Mouse (Mus musculus) adrenal gland, postnatal 36 days (tissue): Measurements from ENCODE around the gene Gng2. TPM values are rescaled to one million over a fixed set of nuclear protein-coding genes. Genes with fewer than 3 reads are reported as not detected.

Source experiments
- DNase-seq, 2 experiments: peaks; one replicate each; pipeline ENCODE4 v3.0.0; 2021; ENCODE audit warnings: mixed read lengths in 1 of 2
- total RNA-seq, 2 experiments: library from RNA; stranded (reverse); gene quantifications; 2 replicates each; pipeline ENCODE4 v1.2.3; 2021

Gene Gng2
- total RNA-seq, 2 experiments from 2014 or later: 28.6 to 33.5 TPM

GRCm38 (mm10) chr14:19985107-19985911 is 7.9 kb upstream of the Gng2 start:
- DNase-seq: peak; percentile 27 to 33

DNA sequence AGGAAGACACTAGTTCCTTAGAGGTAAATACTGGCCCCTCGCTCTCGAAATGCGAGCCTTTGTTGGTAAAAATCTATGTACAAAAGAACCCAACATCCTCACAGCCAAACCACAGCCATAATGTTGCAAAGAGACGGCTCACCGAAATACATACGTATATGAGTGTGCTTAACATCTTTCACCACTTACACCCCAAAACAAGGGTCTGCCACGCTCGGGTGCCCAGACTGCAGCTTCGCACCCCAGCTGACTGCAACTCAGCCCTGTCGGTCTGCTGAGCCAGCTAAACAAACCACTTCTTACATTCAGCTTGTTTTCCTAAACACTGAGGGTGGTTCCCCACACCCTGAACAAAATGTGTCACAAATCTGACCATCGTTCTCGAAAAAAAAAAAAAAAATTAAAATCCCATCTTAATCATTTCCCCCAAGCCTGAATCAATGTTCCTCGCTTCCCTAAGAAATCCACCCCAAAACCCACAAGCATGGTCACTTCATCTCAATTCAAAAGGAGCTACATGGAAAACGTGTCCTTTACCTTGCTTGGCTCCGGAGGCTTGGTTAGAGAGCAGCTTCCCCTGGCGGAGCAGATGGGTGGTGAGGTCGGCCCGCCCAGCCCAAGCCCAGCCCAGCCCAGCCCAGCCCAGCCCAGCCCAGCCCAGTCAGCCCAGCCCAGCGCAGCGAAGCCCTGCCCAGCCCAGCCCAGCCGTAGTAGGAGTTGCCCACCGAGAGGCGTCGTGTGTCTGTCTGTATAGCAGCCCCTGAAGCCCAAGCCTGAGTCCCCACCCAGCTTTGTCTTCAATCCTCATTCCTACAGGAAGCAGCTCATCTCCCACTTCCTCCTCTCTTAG is 781 bp downstream of the Gng2 start:
- peak; percentile 74 to 84 for DNase-seq

DNA sequence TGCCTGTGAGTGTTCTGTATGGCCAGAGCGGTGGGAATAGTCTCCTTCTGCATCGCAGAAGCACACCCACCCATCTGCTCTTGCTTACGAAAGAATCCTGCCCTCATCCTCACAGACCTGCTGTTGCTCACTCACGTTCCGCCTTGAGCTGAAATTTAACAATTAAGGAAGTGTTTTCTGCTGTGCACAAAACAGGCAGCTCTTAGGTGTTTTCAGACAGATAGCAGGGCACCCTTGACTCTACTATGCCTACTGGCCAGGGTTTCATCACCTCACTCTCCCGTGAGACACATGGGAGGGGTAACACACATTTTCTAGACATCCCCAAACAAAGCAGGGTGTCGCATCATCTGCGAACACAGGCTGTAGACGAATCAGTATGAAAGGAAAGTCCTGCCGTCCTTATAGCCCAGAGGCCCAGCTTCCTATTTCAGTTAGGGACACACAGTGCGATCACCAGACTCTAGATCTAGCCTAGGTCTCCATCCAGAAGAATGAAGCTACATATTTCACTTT is 2.4 kb downstream of the Gng2 start:
- no peak for DNase-seq

DNA sequence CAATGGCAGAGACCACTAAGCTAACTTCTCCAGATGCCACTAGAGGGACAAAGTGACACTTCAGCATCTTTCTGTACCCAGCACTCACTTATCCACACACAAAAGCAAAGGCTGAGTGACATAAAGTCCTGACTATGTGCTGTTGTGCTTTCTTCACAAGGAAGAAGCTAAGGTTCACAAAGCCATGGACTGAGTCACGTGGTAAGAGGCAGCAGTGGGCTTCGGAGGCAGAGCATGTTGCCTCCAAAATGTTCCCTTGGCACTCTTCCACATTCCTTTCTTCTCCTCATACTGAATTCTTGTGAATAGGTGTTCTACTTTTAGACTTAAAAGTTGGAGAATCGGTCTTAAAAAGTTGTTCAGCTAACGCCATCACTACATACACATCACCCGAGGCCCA is 3.0 kb downstream of the Gng2 start:
- DNase-seq: no peak

DNA sequence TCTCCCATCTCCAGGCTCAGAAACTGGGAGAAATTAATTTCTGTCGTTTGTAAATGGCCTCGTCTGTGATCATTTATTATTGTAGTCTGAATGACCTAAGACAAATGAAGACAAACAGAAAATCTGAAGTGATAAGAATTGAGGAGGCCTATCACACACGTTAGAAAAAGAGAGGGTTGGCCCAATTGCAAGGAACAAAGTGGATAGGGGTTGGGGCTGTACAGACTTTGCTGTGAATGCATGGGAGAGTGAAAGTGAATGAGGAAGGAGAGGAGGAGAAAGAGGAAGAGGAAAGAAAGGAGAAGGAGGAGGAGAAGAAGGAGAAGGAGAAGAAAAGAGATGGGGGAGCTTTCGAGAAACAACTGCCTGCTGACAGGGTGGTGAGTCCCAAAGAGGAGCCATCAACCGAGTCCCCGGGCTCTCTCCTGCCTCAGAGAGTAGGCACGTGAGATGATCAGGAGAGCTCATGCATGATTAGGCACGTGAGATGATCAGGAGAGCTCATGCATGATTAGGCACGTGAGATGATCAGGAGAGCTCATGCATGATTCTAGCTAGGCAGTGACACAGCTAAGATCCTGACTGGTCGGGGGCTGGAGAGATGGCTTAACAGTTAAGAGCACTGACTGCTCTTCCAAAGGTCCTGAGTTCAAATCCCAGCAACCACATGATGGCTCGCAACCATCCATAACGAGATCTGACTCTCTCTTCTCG is 5.0 kb downstream of the Gng2 start:
- no peak for DNase-seq

GRCm38 (mm10) chr14:19970845-19971244 is 6.6 kb downstream of the Gng2 start:
- DNase-seq: no peak

DNA sequence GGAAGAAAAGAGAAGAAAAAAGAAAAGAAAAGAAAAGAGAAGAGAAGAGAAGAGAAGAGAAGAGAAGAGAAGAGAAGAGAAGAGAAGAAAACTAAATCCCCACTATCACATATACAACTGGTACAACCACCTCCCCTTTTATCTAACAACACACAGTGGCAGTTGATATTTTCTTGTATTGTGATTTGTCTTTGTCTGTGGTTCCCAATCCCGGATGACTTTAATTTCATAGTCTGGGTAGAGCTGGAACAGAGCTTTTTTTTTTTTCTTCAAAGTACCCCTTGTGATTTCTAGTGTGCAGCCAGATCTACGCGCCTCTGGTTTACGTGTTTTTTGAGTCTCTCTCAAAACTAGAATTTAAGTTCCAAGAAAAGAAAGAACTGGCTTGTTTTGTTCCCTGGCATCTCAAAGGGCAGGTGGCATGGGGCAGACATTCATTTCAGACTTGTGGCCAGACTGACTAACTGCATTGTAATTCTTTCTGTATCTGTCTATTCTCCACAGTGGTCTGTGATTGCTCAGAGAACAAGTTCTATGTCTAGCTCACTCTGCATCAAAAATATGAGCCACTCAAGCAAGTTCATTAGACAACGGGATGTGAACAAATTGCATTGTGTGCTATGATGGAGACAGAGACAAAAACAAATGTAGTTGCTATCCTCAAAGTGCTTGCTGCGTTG is 7.2 kb downstream of the Gng2 start:
- no peak for DNase-seq

DNA sequence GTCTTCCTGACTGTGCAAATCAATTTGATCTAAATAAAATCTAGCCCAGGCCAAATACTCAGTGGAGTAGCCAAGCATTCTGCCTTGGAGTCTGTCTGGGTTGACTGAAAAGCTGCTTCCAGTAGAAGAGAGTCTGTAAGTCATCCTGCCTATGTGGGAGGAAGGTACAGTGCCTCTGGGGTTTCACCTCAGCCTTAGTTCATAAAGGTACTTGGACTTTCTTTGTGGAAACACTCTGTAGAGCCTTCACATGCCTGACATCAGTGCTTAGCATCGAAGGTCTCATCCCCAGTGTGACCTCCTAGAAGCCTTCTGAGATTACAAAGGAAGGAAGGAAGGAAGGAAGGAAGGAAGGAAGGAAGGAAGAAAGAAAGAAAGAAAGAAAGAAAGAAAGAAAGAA is 7.9 kb downstream of the Gng2 start:
- no peak for DNase-seq

GRCm38 (mm10) chr14:19969011-19969521 is 8.4 kb downstream of the Gng2 start:
- no peak for DNase-seq

DNA sequence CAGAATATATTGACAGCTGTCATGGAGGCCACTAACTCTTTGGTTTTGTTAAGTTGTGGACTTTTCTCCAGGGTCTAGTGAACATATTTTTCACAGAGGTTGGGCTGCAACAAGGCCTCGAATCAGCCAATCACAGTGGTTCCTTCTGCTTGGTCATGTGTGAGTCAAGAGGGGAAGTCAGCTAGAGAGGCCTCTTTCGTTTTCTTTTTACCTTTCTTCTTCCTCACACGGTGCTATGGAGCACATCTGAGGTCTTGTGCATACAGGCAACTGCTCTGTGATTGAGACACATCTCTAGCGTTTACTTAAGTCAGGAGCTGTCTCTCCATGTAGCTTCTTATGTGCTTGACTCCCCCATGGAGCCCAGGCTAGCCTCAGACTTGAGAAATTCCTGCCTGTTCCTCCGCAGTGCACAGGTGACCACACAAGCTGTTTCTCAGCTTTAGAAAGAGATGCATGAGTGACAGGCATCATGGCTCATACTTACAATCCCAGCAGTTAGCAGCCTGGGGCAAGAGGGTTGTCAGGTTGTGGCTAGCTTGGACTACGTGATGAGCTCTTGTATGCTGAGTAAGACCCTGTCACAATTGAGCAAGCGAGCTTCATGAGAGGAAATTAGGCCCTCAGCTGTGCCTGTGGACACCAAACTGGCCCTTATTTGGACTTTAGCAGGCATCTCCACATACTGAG is 9.0 kb downstream of the Gng2 start:
- no peak for DNase-seq

DNA sequence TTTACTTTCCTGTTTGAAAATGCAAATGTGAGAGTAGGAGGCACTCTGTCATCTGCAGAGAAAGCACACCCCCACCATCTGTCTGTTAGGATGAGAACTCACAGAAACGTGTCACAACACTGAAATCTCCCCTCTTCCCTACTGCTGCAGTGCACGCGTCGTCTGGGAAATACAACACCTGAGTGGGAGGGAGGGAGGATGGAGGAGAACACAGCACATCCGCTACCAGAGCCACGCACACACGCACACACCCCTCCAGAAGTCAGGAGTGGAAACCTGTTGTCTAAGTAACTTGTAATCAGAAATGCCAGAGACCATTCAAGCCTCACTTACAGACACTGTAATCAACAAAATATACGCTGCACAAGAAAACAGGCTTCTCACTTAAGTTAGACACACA is 9.9 kb downstream of the Gng2 start:
- no peak for DNase-seq

GRCm38 (mm10) chr14:19963961-19964505 is 13.4 kb downstream of the Gng2 start:
- no peak for DNase-seq

DNA sequence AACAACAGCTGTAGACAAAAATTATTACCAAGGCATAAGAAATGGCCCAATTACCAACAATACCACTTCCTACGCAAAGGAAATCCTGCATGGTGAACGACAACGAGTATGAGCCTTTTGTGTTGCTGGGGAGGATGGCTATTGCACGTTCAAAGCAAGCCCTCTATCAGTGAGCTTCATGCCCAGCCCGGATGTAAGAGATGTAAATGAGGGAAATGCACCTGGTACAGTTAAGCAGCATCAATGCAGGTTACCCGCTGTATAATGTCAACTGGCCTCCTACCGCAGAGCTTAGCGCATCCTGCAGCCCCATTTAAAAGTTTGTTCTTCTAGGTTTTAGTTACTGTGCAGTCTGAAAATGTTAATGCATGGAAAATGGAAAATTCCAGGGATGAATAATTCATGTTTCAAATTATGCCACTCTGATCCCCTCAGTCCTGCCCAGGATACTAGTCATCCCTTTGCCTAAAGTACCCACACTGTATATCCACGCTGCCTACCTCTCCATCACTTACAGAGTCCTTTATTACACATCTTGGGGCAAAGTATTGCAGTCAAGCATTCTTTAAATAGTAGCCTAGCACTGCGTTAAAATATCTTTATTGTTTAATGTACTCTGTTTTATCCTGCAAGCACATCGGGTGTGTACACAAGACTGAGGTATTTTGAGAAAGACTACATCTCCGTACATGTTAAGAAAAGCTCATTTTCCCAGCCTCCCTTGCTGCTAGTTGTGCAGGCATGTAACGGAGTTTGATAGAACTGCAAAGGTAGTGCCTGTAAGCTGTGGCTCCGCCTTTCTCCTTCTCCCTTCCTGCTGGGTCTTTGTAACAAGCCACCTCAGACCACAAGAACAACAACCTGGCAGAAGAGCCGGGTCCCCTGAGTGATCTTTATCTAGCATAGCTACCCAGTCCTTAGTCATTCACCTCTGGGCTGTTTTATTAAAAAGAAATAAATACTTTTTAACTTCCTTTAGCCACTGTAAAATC is 15.2 kb downstream of the Gng2 start:
- no peak for DNase-seq

GRCm38 (mm10) chr14:19959860-19960259 is 17.6 kb downstream of the Gng2 start:
- DNase-seq: no peak

- no peak for DNase-seq
Measured at GRCm38 (mm10) chr14:19955077-19955476, 22.4 kb downstream of the Gng2 start.

GRCm38 (mm10) chr14:19950812-19951211 is 26.6 kb downstream of the Gng2 start:
- DNase-seq: no peak

- DNase-seq: no peak
Measured at GRCm38 (mm10) chr14:19949475-19949874, 28.0 kb downstream of the Gng2 start.

DNA sequence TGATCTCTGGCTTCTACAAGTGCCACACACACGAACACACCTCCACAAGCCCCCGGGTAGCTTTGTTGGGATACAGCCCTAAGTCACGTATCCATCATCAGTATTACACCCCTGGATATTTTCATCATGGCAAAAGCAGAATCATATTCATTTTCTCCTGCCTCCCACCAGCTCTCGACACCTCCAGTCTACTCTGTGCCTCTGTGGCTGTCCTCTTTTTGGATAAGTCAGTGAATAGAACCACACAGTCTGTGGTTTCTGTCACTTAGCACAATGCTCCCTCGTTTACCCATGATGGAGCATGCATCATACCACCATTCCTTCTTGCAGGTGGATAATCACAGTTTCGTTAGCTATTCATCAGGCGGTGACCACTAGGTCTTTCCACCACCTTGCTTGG is 31.2 kb downstream of the Gng2 start:
- no peak for DNase-seq

- DNase-seq: no peak
Measured at GRCm38 (mm10) chr14:19942732-19943131, 34.7 kb downstream of the Gng2 start.
